10 mouse cellular contexts compared by ENCODE assay signal in genomic region chr10:93832811-93833210, GRCm38 (mm10). TPM values are rescaled to one million over a fixed set of nuclear protein-coding genes. Genes with fewer than 3 reads are reported as not detected.
DNase-seq lines count a peak whose midpoint lies in the region; ATAC-seq and TF ChIP-seq lines count a peak whose summit lies in the region.
"Had no signal": no experiment of that assay in that cellular context is flagged by ENCODE, and none has a peak within 500 bp of the region (broad histone marks: within the 10 kb centered on the region; RNA-seq: fewer than 3 reads in every experiment).

No protein-coding gene starts in this region.

- H3K9ac ChIP-seq in heart, postnatal 0 days (replicated peaks; ENCODE audit: low read depth, low read length) = no peak overlapping the region
- H3K9ac ChIP-seq in heart, adult 2 months (ENCODE audit: low read depth, low read length) = no peak overlapping the region
- H3K9ac ChIP-seq in neural tube, embryonic 12.5 days = no peak overlapping the region
- no peak overlapping the region for H3K9ac ChIP-seq in liver, embryonic 13.5 days

- TF ChIP-seq POLR2A in heart, adult 2 months (IDR thresholded peaks at IDR 0.05; ENCODE audit: insufficient read depth, low read depth, low read length) = no peak

- no peak overlapping the region for H3K4me2 ChIP-seq in heart, postnatal 0 days (ENCODE audit: low read depth, low read length)
- H3K4me2 ChIP-seq in neural tube, embryonic 12.5 days (replicated peaks) = peak overlapping the region; percentile 97; the same call in 1 of the 2 replicates
- peak overlapping the region; percentile 99 for H3K4me2 ChIP-seq in liver, embryonic 13.5 days

- H3K27me3 ChIP-seq in heart, postnatal 0 days (ENCODE audit: control insufficient read depth, insufficient read depth, low read length) = peaks cover 71% of the 10 kb centered on the region
- peaks cover 16% of the 10 kb centered on the region for H3K27me3 ChIP-seq in heart, adult 2 months (ENCODE audit: control insufficient read depth, insufficient read depth, low read length)
- peaks cover 33% of the 10 kb centered on the region for H3K27me3 ChIP-seq in neural tube, embryonic 12.5 days (replicated peaks)
- H3K27me3 ChIP-seq in liver, embryonic 13.5 days = peaks cover 68% of the 10 kb centered on the region

- 40% methylated on average over 9 of the region's 9 CpGs for WGBS in heart, postnatal 0 days
- 44% methylated on average over 9 of the region's 9 CpGs for WGBS in heart, adult 2 months
- WGBS in neural tube, embryonic 12.5 days = 45% methylated on average over 9 of the region's 9 CpGs
- 45% methylated on average over 9 of the region's 9 CpGs for WGBS in liver, embryonic 13.5 days (ENCODE audit: insufficient replicate concordance)

- no peaks in the 10 kb centered on the region for H3K79me2 ChIP-seq in heart, adult 2 months (replicated peaks; ENCODE audit: control insufficient read depth, insufficient read depth, low read length)

- H3K27ac ChIP-seq in heart, postnatal 0 days (ENCODE audit: low read depth) = no peak overlapping the region
- H3K27ac ChIP-seq in heart, adult 2 months = no peak overlapping the region
- H3K27ac ChIP-seq in neural tube, embryonic 12.5 days = no peak overlapping the region
- H3K27ac ChIP-seq in liver, embryonic 13.5 days = no peak overlapping the region

- H3K4me3 ChIP-seq in heart, postnatal 0 days (ENCODE audit: low read depth, low read length) = 0 out of 2 replicates have a peak overlapping the region, but pooled peaks have one; percentile 77
- H3K4me3 ChIP-seq in heart, adult 2 months = no peak overlapping the region
- H3K4me3 ChIP-seq in neural tube, embryonic 12.5 days = no peak overlapping the region
- H3K4me3 ChIP-seq in liver, embryonic 13.5 days (replicated peaks) = no peak overlapping the region

- H3K36me3 ChIP-seq in heart, postnatal 0 days (replicated peaks; ENCODE audit: control insufficient read depth, insufficient read depth, low read length) = no peaks in the 10 kb centered on the region
- no peaks in the 10 kb centered on the region for H3K36me3 ChIP-seq in heart, adult 2 months (ENCODE audit: control insufficient read depth, insufficient read depth, low read length)
- no peaks in the 10 kb centered on the region for H3K36me3 ChIP-seq in neural tube, embryonic 12.5 days
- no peaks in the 10 kb centered on the region for H3K36me3 ChIP-seq in liver, embryonic 13.5 days

- no peak for ATAC-seq in heart, postnatal 0 days (ENCODE audit: insufficient read depth, low read depth)
- no peak for ATAC-seq in neural tube, embryonic 12.5 days (ENCODE audit: low FRiP score, low read depth)
- no peak for ATAC-seq in liver, embryonic 13.5 days (ENCODE audit: low read depth)

- DNase-seq in heart, postnatal 0 days (ENCODE audit: low spot score) = no peak
- no peak for DNase-seq in heart, adult 2 months
- DNase-seq in neural tube, embryonic 10.5 days (ENCODE audit: extremely low spot score, low spot score) = no peak
- no peak for DNase-seq in liver, embryonic 13.5 days
- DNase-seq in T-cell, adult 2 months (ENCODE audit: low spot score) = no peak
- no peak for DNase-seq in embryo, embryonic 10 days (ENCODE audit: low spot score)

- no peaks in the 10 kb centered on the region for H3K9me3 ChIP-seq in heart, postnatal 0 days (replicated peaks; ENCODE audit: control insufficient read depth, low read length)
- H3K9me3 ChIP-seq in neural tube, embryonic 12.5 days = no peaks in the 10 kb centered on the region
- H3K9me3 ChIP-seq in liver, embryonic 13.5 days (replicated peaks) = no peaks in the 10 kb centered on the region

- no peak for TF ChIP-seq EP300 in heart, postnatal 0 days (IDR thresholded peaks at IDR 0.05; ENCODE audit: low read depth)
- TF ChIP-seq EP300 in heart, adult 2 months (IDR thresholded peaks at IDR 0.05; ENCODE audit: insufficient read depth, low read depth, low read length) = no peak

- intact Hi-C loops in heart, adult 2 months (cut with DNase I) = no loop called here

- peaks cover 8% of the 10 kb centered on the region for H3K4me1 ChIP-seq in heart, postnatal 0 days (ENCODE audit: control insufficient read depth, insufficient read depth)
- H3K4me1 ChIP-seq in heart, adult 2 months (ENCODE audit: control insufficient read depth, insufficient read depth, low read length) = no peaks in the 10 kb centered on the region
- peaks cover 21% of the 10 kb centered on the region for H3K4me1 ChIP-seq in neural tube, embryonic 12.5 days
- peaks cover 36% of the 10 kb centered on the region for H3K4me1 ChIP-seq in liver, embryonic 13.5 days (replicated peaks)

- no peak for TF ChIP-seq CTCF in heart, postnatal 0 days (IDR thresholded peaks at IDR 0.05; ENCODE audit: low read depth)
- no peak for TF ChIP-seq CTCF in heart, adult 2 months (IDR thresholded peaks at IDR 0.05)

RNA-seq across cellular contexts. Expression of gene Usp44, which starts 1.5 kb away (rescaled TPM):
- not detected in 2 replicates for total RNA-seq in heart, postnatal 0 days (2014; rRNA removed; ENCODE audit: low replicate concordance)
- not detected in 2 replicates for polyA plus RNA-seq in heart, postnatal 0 days (2015; fragmentation: Nextera tagmentation; extraction: Ambion mirVana)
- not detected for total RNA-seq in heart, adult 2 months (2021)
- not detected in 2 replicates for polyA plus RNA-seq in heart, adult 2 months (2012; rRNA removed)
- polyA plus RNA-seq in neural tube, embryonic 12.5 days (2016; fragmentation: Nextera tagmentation; extraction: Ambion mirVana) = 3.4 and 3.9 TPM in 2 replicates
- 2.4 and 2.7 TPM in 2 replicates for polyA plus RNA-seq in liver, embryonic 13.5 days (2015; fragmentation: Nextera tagmentation; extraction: Ambion mirVana)
- total RNA-seq: adrenal gland, postnatal 10 days; layer of hippocampus, postnatal 10 days; megakaryocyte-erythroid progenitor cell, adult 5-6 weeks had no signal
